Mouse (Mus musculus) urinary bladder, postnatal 10 days (tissue): ENCODE results near the gene Pnmal1.

Experiments used
- DNase-seq: peaks from one replicate; pipeline ENCODE4 v3.0.0; 2022; ENCODE audit warnings: low spot score

Gene Pnmal1

GRCm38 (mm10) chr7:16924037-16924834, 35.2 kb upstream of the Pnmal1 start, which contains the start of gene Calm3:
TSS of gene Calm3 (minus strand) at chr7:16924114.
- peak; percentile 98 for DNase-seq

- DNase-seq = no peak
Measured at GRCm38 (mm10) chr7:16928341-16928740, 31.1 kb upstream of the Pnmal1 start.

GRCm38 (mm10) chr7:16930850-16931249, 28.6 kb upstream of the Pnmal1 start:
- no peak for DNase-seq

GRCm38 (mm10) chr7:16931968-16932627, 27.4 kb upstream of the Pnmal1 start:
- no peak for DNase-seq

GRCm38 (mm10) chr7:16932704-16933577, 26.5 kb upstream of the Pnmal1 start:
- no peak for DNase-seq

GRCm38 (mm10) chr7:16937312-16937711, 22.2 kb upstream of the Pnmal1 start:
- no peak for DNase-seq

- no peak for DNase-seq
Measured at GRCm38 (mm10) chr7:16938117-16938791, 21.2 kb upstream of the Pnmal1 start.

GRCm38 (mm10) chr7:16940292-16940691, 19.2 kb upstream of the Pnmal1 start:
- no peak for DNase-seq

GRCm38 (mm10) chr7:16942861-16943260, 16.6 kb upstream of the Pnmal1 start:
- no peak for DNase-seq

GRCm38 (mm10) chr7:16944061-16944807, 15.2 kb upstream of the Pnmal1 start, which contains the start of gene Pnmal2:
TSS of gene Pnmal2 (plus strand) at chr7:16944682.
- peak; percentile 32 for DNase-seq

- DNase-seq = no peak
Measured at GRCm38 (mm10) chr7:16944808-16945315, 14.6 kb upstream of the Pnmal1 start.

- no peak for DNase-seq
Measured at GRCm38 (mm10) chr7:16945419-16945818, 14.1 kb upstream of the Pnmal1 start.

GRCm38 (mm10) chr7:16946441-16947348, 12.8 kb upstream of the Pnmal1 start:
- DNase-seq = no peak

GRCm38 (mm10) chr7:16947349-16947895, 12.1 kb upstream of the Pnmal1 start:
- DNase-seq = no peak

- DNase-seq = no peak
Measured at GRCm38 (mm10) chr7:16947959-16948361, 11.5 kb upstream of the Pnmal1 start.

GRCm38 (mm10) chr7:16948923-16949458, 10.5 kb upstream of the Pnmal1 start:
- DNase-seq = no peak

GRCm38 (mm10) chr7:16949908-16950841, 9.3 kb upstream of the Pnmal1 start:
- no peak for DNase-seq
